Mouse (Mus musculus) CH12.LX (cell line): ENCODE measurements around the gene Marc1.

Experiments
- CTCF ChIP-seq, 2 experiments: IDR thresholded peaks in 1 of 2; conservative IDR thresholded peaks in 1 of 2; 2 replicates each; pipeline ENCODE4 v1.5.1; 2011 to 2012; ENCODE audit warnings: low read depth in 2 of 2, low read length in 2 of 2, improper control_type of control experiment in 1 of 2, inconsistent platforms in 1 of 2, mild to moderate bottlenecking in 1 of 2, moderate library complexity in 1 of 2
- IRF4 ChIP-seq: IDR thresholded peaks from 2 replicates; pipeline ENCODE4 v1.6.1; 2014; ENCODE audit warnings: low read depth, mild to moderate bottlenecking, inconsistent platforms, low read length, improper control_type of control experiment
- PAX5 ChIP-seq: IDR thresholded peaks from 2 replicates; pipeline ENCODE4 v1.6.1; 2012; ENCODE audit warnings: low read length, inconsistent platforms, mixed read lengths

- no peak for TF ChIP-seq CTCF (conservative IDR thresholded peaks at IDR 0.05 in 1 of 2, IDR thresholded peaks at IDR 0.05 in 1 of 2; ENCODE audit: low read depth in 2 of 2, low read length in 2 of 2)
- no peak for TF ChIP-seq PAX5
- TF ChIP-seq IRF4, result no peak
Observed at GRCm38 (mm10) chr1:184763866-184764265, 47.2 kb downstream of the Marc1 start.
